Mouse (Mus musculus) adrenal gland, adult 18-20 months (tissue): ENCODE results near the gene Csf3r. TPM values are rescaled to one million over a fixed set of nuclear protein-coding genes. Genes with fewer than 3 reads are reported as not detected.
"Not testable (repeated sequence)": the region's sequence is repeated elsewhere in the genome, so short reads cannot be mapped to it uniquely, and the experiment has no call there.

Experiments
- DNase-seq, 2 experiments: peaks; one replicate each; pipeline ENCODE4 v3.0.0; 2021 to 2022; ENCODE audit warnings: low spot score in 2 of 2
- long read RNA-seq, 2 experiments: library from polyadenylated mRNA; stranded (forward); transcript quantifications; one replicate each; pipeline ENCODE4 v2.0.0; 2021
- total RNA-seq, 2 experiments: library from RNA; stranded (reverse); gene quantifications; 1 replicate in 1 of 2; 2 replicates in 1 of 2; pipeline ENCODE4 v1.2.3; 2021

The Csf3r gene
- 1 to 10 TPM; 2.3 to 3.0 TPM for total RNA-seq
- long read RNA-seq, experiment 1, partial matches to known transcripts: 0 of 4 reads
- long read RNA-seq, experiment 1, other reads (novel, unspliced or antisense): 3 of 4 reads
- long read RNA-seq, experiment 2, partial matches to known transcripts: 0 of 1 reads
- long read RNA-seq, experiment 2, other reads (novel, unspliced or antisense): 1 of 1 reads

DNA sequence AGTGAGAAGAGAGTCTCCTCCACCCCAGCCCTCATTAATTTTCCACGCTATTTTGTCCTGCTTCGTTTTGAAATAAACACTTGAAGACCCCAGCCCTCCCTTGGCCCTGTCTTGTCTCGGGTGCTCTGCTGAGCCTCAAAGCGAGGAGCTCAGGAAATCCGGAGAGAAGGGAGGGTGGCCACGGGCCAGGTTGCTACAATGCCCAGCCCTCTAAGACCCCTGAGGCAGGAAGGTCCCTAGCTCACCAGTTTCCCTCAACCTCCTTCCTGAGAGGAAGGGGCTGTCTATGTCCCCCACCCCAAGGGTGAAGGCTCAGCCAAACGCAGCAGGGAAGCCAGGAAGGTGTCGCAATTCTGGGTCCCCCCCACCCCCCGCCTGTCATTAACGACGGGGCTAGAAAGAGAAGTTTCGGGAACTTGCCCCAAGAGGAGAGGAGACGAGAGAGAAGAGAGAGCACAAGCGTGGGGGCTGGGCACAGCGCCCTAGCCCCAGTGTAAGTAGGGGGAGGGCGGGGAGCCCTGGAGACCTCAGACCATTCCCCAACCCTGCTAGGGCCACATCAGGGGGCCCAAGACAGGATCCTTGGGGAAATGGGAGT lies at the start of gene Csf3r:
Gene Csf3r (plus strand): TSS at position 248 of the 598 bp plus-strand sequence.
- no peak for DNase-seq

DNA sequence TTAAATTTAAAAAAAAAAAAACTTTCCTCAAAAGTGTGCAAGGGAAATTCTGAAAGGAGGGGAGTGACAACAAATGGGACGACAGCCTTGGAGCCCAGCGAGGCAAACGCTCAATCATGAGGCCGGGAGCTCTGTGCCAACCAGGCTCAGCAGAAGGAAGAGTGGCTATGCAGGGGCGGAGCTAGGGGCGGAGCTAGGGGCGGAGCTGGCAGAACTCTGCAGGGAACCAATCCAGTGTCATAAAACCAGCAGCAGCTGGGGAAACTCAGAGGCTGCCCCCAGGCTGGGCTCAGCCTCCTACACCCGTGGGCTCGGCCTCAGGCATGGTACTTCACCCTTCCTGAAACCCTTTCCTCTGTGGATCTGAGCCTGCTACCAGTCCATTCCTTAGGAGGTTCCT lies 46.6 kb upstream of the Csf3r start:
- no peak for DNase-seq

DNA sequence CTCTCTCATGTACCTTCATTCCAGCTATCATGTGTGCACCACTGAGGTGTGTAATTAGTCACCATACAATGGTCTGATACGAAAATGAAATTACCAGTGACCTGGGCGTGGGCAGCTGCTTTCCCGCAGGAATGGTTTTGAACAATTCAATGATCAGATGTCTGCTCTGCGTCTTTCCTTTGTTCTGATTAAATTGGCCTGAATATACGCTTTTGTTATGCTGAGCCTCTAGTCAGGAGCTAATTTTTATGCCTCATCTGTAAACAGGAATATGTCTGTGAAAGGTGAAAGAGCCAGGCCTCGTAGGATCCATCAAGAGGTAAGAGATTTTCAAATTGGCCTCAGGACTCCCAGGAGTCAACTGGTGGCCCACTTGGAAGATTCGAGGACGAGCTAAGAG lies 41.1 kb upstream of the Csf3r start:
- no peak for DNase-seq

DNA sequence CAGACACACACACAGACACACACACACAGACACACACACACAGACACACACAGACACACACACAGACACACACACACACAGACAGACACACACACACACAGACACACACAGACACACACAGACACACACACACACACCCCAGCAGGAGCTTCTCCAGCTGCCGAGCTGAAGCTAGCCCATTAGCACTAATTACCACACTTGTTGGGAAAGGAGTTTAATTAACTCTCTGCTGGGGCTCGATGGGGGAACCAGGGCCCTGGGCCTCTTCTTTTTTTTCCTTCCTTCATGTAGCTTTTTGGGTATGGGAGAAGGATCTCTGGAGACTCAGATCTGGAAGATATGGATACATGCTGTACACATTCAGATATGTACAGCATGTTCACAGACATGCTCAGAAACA lies 38.6 kb upstream of the Csf3r start:
- DNase-seq: not testable (repeated sequence)

DNA sequence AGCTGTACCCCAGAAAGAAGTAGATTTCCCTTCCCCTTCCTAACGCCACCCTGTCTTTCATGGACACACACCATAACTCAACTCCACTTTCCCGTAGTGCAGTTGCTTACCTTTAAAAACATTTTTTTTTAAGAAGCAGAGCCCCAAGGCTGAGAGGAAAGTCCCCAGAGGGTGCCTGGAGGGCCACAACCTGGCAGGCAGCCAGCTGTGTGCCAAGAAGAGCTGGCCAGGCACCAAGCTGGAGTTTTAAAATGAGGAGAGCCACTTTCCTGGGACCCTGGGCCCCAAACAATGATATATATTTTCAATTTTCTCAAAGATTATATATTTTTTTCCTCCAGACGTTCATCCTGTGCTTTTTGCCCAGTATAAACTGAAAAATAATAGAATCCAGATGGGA lies 37.3 kb upstream of the Csf3r start:
- DNase-seq: no peak

DNA sequence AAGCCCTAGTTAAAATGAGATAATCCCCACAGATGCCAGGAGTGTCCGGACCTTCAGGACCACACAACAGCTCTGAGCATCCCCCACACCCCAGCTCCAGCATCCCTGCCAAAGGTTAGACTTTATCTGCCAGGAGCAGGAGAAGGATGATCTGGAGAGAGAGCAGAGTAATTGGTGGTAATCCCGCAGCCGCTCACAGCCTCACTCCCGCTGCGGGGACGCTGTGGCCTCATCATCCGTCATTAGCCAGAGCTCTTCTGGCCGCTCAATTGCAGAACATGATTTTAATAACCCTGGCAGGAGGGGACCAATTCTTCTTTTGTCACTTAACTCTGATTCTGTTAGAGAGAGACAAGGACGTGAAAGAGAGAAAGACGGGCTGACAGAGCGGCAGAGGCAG lies 35.3 kb upstream of the Csf3r start:
- DNase-seq: no peak

DNA sequence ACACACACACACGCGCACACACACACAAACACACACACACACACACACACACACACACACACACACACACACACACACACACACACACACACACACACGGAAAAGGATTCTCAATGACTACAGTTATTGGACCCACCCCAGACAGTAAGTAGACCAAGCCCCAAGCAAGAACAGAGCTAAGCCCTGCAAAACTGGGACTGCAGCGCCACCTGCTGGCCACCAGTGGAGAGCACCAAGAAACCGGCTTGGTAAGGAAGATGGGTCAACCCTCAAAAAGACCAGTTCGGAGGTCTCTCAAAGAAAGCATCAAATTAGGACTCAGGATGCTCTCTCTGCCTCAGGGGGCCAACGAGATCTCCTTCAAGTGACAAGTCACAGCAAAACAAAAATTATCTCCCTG lies 34.2 kb upstream of the Csf3r start:
- peak; percentile 65 to 72 for DNase-seq

DNA sequence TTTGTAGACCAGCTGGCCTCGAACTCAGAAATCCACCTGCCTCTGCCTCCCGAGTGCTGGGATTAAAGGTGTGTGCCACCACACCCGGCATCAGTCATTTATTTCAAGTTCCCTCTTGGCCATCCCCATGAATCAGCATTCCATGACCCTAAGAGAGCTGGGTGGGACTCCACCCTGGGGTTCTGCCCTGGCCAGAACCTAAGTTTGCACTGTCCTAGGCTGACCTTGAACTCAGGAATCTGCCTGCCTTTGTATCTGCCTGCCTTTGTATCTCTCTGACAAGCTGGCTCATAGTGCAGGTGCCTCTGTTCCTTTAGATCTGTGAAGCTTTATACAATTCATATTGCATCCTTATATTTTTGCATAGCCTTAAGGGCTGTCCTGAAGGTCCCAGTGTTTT lies 32.1 kb upstream of the Csf3r start:
- DNase-seq: no peak

DNA sequence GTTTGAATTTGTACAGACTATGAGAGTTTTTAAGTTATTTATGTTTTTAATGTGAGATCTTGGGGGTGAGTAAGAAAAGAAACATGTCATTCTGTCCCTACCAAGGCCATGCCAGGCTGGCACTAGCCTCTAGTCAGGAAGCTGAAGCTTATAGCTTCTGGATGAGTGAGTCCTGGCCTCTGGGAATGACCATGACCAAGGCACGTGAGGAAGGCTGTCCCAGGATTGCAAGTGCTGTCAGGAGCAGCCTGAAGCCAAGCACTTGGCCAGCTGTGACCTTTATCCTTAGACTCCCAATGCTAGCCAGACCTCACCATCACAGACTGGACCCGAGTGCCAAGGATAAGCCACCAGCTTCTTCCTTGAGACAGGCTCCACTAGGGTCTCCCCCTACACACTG lies 31.4 kb upstream of the Csf3r start:
- DNase-seq: no peak

DNA sequence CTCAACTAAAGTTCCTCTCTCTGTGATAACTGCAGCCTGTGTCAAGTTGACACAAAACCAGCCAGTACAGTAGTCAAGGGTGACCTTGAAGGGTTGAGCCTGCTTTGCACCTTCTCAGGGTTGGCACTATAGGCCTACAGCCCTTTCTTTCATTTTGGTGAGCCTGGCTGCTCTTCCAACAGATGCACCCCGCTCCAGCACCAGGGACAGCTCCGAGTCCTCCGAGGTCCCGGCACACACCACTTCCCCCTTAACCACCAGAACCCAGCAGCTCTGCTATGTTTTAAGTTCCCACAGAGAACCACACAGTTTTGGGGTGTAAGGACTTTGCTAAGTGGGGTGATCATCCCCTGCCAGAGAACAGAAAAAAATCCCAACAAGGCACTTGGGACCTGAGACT lies 27.8 kb upstream of the Csf3r start:
- DNase-seq: no peak

DNA sequence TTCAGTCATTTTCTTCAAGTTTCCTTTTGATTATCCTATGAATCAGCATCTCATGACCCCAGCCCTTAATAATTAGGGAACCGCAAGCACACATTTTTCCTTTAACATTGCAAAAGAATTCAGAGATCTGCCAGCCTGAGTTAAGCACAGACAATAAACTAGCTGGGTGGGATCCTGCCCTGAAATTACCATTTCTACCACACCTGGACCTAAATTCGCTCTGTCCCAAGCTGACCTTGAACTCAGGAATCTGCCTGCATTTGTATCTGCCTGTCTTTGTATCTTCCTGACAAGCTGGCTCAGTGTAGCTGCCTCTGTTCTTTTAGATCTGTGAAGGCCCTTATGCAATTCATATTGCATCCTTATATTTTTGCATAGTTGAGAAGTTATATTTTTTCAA lies 26.5 kb upstream of the Csf3r start:
- no peak for DNase-seq

DNA sequence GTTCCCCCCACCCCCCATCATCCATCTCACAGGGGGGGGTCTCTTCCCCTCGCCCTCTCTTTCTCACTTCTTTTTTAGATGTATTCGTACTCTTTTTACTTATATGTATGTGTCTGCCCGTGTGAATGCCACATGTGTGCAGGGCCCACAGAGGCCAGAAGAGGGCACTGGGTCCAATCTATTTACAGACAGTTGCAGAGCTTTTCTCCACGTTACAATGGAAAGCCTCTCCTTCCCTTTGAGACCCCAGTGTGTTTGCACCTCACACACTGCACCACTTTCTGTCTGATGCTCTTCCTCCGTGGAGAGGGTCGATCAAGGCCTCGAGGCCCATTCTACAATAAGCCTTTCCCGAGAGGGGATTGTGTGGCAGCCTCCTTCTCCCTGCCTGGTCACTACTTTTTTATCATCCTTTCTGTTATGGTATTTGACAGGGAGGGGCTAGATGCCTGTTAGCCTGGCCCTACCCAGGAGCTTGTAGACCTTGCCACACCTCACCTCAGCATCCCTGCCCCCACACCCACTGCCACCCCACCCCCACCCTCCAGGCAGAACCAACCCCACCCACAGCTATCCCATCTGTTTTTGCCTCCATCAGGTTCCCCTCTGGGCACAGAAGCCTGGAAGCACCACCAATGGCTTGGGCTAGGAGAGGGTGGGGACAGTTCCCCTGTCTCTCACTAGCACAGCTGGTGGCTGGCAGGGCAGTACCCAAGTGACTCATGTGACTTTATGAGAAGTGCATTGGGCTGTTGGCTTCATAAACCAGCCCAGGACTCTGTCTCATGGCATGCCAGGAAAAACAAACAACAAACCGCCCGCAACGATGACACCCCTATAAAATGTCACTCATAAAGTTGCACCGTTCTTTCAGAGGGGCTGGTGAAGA lies 22.8 kb upstream of the Csf3r start:
- DNase-seq: no peak

DNA sequence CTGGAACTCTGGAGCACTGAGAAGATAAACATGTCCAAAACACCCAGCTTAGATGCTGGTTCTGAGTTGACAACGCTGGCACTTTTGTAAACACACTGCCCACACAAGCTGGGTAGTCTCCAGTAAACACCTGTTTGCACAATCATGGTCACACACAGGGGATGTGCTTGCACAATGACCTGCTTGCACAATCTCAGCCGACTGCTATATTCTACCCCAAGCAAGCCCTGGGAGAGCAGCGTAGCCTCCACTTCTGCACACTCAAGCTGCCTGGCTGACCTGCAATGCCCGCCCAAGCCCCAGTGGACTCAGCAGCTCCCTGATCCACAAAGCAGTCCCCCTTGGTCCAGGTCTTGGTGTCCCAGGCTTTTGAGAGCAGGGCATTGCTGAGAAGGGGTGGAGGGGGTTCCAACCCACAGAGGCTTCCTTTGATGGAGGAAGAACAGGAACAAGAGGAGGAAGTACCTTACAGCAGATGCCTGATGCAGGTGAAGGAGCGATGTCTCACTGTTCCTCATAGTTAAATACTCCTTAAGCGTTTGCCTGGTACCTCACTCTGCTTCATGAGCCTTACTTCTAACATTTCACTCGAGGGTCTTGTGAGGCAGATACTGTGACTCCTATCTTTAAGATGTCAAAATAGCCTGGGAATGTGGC lies 6.5 kb upstream of the Csf3r start:
- no peak for DNase-seq

DNA sequence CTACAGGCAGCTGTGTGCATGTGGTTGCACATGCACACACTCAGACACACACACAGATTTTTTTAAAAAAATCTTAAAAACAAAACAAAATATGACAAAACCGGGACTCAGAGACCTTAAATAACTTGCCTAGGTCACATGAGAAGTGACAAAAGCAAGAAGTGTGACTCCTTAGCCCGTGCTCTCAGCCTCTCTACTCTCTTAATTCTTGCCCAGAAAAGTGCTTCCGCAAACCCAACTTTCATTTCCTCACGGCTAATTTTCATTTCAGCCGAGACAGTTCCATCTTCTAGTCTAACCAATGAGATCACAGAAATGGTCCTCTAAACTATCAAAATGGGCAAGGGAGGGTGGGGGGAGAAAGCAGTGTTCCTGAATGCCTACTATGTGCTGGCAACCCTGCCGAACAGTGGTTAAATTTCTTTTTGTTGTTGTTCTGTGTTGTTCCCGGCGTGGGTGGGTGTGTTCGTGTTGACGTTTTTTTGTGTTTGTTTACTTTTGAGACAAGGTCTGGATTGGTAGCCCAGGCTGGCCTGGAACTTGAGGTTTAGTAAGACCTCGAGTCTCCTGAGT lies 5.3 kb upstream of the Csf3r start:
- no peak for DNase-seq

DNA sequence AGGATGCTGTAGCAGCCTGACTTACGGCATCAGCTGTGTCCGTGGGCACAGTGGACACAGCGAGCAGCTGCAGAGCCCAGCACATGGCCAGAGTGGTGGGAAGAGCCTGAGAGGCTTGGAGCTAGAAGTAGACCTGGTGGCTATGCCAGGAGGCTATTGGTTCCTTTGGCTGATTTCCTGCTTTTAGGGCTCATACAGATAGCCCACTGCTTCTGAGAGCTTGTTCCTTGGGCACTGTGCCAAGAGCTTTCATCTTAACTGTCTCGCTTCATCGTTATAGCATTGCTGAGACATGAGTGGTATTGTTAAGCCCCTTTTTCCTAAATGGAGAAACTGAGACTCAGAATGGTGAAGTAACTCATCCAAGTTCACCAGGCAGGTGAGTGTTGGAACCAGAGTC lies 1.5 kb downstream of the Csf3r start:
- no peak for DNase-seq

DNA sequence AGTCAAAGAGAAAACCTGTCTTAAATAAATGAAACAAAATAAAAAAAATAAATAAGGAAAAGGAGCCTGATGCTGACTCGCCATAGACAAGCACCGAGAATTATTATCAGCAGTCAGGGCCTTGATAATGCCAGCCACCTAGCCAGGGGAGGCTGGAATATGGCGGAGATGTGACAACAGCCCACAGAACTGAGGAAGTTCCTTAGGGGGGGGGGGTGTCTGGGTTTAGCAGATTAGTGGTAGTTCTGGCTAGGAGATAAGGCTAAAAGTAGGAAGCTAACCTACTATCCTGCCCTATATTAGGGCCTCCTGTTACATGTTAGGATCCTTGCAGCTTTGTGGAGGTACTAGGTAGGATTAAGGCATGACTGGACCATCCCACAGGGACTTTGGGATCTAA lies 3.6 kb downstream of the Csf3r start:
- DNase-seq: no peak

DNA sequence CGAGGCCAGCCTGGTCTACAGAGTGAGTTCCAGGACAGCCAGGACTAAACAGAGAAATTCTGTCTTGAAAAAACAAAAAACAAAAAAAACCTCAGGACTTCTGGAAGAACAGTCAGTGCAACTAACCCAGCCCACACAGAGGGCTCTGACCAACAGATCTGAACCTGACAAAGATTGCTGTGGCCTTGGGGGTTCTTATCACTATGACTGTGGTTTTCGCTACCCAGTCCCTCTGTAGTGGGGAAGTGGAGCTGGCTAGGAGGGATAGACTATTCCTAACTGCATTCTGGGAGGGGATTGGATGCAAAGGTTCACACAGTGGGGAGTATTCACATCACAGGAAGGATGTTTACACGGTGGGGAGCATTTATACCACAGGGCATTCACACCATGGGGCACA lies 4.7 kb downstream of the Csf3r start:
- no peak for DNase-seq

DNA sequence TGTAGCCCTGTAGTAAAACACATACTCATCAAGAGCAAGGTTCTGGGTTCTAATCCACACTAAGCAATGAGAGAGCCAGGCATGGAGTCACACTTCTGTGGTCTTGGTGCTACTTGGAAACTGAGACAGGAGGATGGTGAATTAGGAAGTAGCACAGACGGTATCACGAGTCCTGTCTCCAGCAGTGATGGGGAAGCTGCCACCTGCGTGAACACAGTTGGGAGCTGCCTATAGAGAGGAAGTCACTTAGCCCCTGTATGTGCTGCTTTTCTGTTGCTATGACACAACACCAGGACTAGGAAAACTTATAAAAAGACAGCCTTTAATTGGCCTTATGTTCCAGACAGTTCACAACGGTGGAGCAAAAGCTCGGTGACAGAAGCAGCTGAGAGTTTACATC lies 6.4 kb downstream of the Csf3r start:
- DNase-seq: no peak

DNA sequence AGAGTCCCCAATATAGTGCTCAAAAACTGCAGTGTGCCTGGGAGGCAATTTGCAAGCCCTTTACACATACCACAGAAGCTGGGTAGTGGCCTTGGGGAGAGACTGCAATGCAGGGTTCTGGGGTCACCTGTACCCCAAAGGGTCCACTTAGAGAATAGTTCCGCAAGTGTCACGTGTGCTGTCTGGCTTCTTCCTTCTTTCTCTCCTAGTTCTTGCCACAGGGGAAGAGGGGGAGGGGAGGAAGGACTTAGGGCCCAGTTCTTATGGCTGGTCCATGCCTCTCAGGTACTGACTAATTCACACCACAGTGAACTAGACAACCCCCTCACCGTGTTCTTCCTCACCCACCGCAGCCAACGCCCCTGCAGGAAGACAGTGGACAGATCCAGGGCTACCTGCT lies 11.1 kb downstream of the Csf3r start:
- no peak for DNase-seq

DNA sequence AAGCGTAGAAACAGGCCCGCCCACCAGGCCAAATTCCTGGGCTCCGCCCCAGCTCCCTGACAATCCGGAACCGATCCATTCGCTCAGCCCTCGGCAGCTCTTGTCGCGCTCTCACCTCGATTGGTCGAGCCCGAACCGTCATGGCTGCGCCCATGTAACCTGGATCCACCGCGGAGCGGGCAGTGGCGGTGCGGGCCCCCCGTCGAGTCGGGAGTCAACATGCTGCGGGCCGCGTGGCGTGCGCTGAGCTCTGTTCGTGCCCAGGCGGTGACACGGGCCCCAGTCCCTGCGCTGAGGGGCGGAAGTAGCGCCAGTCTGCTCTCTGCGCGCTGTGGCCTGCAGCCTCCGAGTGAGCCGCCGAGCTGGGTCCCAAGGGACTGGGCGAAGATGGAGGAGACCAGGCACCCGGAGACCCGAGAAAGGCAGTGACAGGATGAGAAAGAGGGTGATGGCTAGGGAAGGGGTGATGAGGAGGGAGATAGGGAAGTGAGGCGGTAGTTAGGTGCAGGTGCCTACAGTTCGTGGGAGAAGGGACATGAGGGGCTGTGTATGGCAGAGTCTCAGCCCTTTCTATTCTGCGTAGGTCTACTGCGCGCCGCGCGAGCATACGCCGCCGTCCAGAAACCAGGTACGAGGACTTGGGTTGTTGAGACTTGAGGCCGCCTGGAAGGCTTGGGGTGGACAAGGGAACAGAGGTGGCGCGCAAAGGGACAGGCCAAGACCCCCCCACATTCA lies 22.7 kb downstream of the Csf3r start, which contains the start of gene Mrps15:
Gene Mrps15 (plus strand): TSS at position 75 of the 735 bp plus-strand sequence.
- DNase-seq: peak; percentile 73 to 79

DNA sequence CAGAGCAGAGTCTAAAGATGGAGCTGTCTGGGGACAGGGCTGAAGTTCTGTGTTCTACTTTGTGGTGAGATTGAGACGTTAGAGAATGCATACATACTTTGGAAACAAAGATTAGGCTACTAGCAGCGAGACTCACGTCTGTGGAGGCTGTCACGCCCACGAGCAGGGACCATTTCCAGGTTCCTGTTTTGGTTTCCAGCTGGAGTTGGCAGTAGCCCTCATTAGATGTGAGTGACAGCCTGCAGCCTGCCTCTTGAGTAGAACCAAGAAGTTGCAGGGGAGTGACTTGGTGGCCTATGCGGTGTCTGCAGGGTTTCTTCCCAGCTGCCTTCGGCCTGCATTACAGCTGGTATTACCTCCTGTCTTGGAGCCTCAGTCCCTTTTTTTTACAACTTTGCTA lies 27.3 kb downstream of the Csf3r start:
- DNase-seq: no peak
